Mouse (Mus musculus) ovary, adult 18-20 months (tissue): ENCODE measurements around the gene Zfhx3.

ENCODE experiments used
- DNase-seq: peaks from one replicate; pipeline ENCODE4 v3.0.0; 2022; ENCODE audit warnings: low spot score, mixed read lengths

The Zfhx3 gene

GRCm38 (mm10) chr8:108755400-108756325, 813.2 kb downstream of the Zfhx3 start:
- no peak for DNase-seq

GRCm38 (mm10) chr8:108759511-108760330, 817.3 kb downstream of the Zfhx3 start:
- DNase-seq: no peak

DNA sequence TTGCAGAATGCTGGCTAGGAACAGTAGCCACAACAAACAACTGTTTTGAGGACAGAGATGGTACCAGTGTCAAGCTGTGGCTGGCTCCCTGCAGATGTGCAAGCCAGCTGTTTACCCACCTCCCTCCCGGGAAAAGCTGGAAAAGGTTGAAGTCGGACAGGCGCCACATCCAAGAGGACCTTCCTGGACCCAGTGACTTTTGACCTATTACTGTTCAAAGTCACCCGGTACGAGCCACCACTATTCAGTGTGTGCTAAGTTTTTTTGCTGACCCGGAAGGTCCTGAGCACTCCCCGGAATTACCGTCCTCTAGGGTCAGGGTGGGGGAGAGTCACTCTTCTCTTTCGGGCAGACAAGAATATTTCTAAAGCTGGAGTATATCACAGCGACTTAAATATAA, 818.3 kb downstream of the Zfhx3 start:
- no peak for DNase-seq

- no peak for DNase-seq
These were observed 820.1 kb downstream of the Zfhx3 start for GRCm38 (mm10) chr8:108762567-108762966.

GRCm38 (mm10) chr8:108764403-108765194, 822.2 kb downstream of the Zfhx3 start:
- DNase-seq: no peak

DNA sequence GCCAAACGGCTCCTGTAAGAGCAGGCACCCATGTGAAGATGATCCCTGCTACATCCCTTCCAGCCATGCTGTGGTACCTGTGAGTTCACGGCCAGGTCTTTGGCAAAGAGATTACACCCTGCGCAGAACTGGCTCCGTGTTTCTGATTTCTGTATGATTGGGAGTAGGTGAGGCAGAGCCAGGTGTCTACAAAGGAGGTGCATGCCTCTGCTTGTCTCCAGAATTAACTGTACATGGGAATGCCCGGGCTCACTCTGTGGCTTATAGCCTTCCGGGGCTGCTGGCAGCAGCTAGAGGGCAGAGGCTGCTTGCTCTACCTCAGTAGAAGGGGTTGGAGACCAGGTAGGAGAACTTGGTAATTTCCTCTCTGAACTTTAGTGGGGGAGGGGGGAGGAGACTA, 823.7 kb downstream of the Zfhx3 start:
- no peak for DNase-seq

DNA sequence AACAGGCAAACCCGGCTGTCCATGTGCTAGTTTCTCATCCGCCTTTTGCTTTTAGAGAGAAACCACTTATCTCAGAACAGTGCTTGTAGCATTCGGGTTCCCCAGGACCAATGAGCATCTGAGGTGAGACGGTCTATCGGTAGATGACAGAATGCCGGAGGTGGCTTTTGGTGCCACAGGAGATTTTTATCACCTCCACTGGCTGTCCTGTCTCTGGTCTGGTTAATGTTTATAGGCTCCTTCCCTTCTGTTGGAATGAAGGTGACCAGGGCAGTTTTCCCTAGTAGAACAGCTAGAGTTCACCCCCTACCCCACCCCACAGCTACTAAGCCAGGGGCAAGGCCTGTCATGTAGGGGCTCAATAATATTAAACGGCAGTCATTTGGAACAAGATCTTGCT, 825.6 kb downstream of the Zfhx3 start:
- no peak for DNase-seq

GRCm38 (mm10) chr8:108770334-108770733, 827.9 kb downstream of the Zfhx3 start:
- no peak for DNase-seq

GRCm38 (mm10) chr8:108773436-108773835, 831.0 kb downstream of the Zfhx3 start:
- no peak for DNase-seq

GRCm38 (mm10) chr8:108778063-108778462, 835.6 kb downstream of the Zfhx3 start:
- no peak for DNase-seq

- DNase-seq: no peak
These were observed 836.1 kb downstream of the Zfhx3 start for GRCm38 (mm10) chr8:108778551-108778950.

DNA sequence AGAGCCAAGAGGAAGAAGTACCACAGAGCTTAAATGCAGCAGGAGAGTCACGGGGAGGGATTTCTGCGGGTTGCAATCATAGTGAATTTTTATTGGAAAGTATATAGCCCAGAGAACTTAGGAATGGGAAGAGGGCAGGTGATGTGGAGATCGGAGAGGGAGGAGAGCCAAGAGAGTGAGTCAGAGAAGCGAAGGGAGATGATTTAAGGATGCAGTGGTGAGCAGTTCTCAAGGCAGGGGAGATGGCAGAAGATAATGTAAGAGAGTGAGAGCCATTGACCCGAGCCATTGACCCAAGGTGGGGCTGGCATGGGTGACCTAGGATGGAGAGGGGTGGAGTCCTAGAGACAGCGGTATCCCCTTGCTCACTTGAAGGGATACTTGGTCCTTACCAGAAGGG, 838.3 kb downstream of the Zfhx3 start:
- DNase-seq: no peak

DNA sequence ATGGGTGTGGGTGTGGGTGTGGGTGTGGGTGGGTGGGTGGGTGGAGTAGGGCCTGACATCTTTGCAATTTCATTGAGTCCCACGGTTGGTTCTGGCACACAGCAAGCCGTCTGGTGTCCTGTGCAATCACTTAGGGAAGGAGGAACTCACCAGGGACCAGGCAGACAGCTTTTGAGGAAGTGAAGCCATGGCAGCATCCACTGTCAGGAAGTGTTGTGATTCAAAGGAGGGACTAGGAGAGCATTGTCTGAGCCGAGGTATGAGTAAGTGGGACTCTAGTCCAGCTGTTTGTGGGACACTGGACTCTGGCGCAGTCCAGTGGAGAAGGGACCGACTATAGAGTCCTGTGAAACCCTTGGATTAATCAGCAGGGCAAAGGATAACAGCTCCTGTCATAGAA, 838.7 kb downstream of the Zfhx3 start:
- DNase-seq: no peak

DNA sequence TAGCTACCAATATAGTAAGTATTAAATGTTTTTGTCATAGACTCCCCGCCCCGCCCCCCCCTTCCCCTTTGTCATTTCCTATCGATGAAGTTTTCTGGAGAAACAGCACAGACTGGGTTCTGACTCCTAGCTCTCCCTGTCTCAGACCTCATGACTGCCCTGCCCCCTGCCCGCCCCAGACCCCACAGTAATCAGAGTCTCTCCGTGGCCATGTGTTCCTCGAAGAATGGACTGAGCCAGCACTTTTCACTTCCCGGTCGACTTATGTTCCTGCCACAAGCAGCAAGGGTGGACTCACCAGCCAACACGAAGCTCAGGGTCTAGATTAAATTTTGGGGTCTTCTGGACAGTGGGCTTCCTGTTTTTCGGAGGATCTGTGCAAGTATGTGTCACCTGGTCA, 840.7 kb downstream of the Zfhx3 start:
- no peak for DNase-seq

GRCm38 (mm10) chr8:108788156-108788761, 845.8 kb downstream of the Zfhx3 start:
- no peak for DNase-seq

DNA sequence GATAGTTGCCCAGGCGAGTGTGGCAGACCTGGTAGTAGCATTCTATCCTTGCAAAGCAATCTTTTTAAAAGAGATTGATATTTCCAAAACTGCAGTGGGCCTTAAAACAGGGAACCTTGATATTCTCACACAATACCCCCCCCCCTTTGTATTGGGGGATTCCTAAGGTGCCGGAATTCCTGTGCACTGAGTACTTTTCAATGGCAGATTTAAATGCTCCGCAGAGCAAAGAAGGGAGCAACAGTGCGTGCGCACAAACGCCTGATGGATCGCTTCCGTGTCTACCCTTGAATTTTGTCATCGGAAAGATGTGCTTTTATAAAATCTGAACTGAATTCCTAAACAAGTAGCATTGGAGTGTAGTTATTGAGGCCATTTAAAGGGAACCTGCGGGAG, 846.3 kb downstream of the Zfhx3 start:
- no peak for DNase-seq

DNA sequence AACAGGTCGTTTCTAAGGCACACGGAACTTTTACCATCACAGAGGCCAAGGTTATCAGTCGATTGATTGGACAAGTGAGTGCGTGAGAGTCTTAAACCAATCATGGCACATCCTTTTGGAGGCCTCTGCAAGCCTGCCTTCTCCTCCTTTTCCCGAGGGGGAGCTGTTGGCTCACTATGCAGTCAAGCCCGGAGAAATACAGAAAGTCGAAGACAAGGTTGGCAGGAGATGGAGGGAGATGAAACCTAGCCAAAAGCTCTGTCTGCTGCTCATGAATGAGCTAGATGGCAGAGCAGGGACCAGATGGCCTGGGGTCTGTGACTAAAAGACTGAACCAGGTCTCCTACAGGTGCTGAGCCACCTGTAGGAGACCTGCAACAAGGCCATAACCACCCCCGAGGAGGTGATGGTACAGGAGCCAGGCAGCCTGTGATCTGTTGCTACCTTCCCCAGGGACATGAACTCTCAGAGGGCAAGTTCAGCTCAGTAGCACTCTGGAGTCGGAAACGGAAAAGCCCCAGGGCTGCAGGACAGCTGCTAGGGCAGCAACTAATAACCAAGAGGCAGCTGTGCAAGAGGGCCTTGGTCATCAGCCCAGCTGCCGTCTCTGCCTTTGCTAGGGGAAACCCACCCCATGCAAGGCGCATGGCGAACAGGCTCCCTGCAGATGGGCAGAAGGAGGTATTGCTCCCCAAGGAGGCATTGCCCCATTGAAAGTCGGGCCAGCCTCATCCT, 848.3 kb downstream of the Zfhx3 start:
- no peak for DNase-seq

- no peak for DNase-seq
These were observed 853.6 kb downstream of the Zfhx3 start for GRCm38 (mm10) chr8:108796076-108796475.

- DNase-seq: no peak
These were observed 854.4 kb downstream of the Zfhx3 start for GRCm38 (mm10) chr8:108796882-108797281.

- peak; percentile 84 for DNase-seq
These were observed 855.6 kb downstream of the Zfhx3 start for GRCm38 (mm10) chr8:108798012-108798411.

DNA sequence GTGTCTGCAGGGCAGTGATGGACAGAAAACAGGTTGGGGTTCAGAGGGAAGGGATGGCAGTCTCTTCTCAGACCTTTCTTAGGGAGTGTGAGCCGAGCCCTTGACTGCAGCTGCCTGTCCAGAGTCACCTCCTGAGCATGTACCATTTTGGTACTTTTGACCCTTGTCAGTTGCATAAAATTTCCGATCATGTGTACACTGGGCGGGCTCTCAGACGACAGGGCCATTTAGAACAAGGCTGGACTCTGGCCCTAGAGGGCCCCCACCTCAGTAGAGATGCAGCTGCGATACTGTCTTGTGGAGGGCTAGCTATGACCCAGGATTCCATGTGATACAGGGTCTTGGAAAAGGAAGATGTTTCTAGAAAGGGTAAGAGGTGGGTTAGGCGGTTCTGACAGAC, 856.8 kb downstream of the Zfhx3 start:
- DNase-seq: no peak
